Mouse (Mus musculus) bone marrow macrophage, adult 2 months (primary cell): ENCODE results near the gene Cacng2.

Experiments
- CTCF ChIP-seq: IDR thresholded peaks from 2 replicates; pipeline ENCODE4 v1.5.1; 2012; ENCODE audit warnings: low read depth, mild to moderate bottlenecking, low read length, moderate library complexity
- POLR2A ChIP-seq: IDR thresholded peaks from 2 replicates; pipeline ENCODE4 v1.6.1; 2012; ENCODE audit warnings: mild to moderate bottlenecking, low read depth, low read length, borderline replicate concordance

DNA sequence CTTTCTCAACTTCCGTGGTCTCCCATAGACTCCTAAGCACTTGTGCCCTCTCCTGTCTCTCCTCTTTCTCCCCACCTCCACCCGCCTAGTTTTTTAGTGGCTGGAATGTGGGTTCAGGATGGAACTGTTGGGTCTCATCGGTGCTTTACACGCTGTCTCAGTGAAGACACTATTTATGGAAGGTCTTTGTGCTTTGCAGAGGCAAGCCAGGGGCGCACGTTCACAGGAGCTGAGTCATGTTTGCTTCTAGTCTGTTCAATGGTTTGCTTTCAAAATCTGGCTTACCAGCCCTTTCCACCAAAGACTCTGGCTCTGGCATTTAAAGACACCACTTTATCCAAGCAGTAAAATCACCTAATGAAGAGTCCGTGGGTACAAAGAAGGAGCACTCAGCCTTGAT is 74.0 kb downstream of the Cacng2 start:
- TF ChIP-seq POLR2A, result no peak
- no peak for TF ChIP-seq CTCF
